Mouse (Mus musculus) adrenal gland, adult (tissue): ENCODE measurements around the gene Gm28043.

Experiments used
- DNase-seq, 2 experiments: peaks; one replicate each; pipeline ENCODE4 v3.0.0; 2022 to 2023; ENCODE audit warnings: low spot score in 1 of 2; ENCODE audit not compliant: inconsistent age in 2 of 2

Gene Gm28043

DNA sequence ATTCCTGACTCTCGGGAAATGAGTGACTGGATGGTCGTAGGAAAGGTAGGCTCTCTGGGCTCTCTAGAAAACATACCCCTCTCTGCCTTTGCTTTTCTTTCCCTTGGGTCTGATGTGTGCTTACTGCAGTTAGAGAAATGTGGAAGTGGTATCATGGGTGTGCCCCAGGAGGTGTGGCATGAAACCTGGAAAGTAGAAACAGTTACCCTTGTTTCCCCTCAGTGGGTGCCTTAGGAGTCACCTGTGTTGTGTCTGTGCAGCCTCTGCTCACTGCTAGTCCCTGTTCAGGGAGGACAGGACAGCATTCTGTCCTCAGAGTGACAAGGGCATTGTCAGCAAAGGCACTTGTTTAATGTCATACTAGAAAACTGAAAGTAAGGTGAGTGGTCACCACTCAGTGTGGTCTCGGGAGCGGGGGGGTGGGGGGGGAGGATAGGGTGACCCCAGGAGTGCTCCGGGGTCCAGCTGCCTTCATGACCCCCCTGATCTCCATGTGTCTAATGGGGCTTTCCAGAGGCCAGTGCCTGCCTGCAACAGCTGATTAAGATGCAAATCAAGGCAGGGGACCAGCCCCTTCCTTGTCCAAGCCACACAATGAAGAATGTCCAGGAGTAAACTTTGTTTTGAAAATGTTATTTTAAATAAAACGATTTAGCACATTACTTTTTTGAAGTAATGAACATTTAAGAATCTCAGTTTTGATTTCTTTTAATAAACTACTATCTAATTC lies 64.5 kb downstream of the Gm28043 start:
- no peak for DNase-seq

DNA sequence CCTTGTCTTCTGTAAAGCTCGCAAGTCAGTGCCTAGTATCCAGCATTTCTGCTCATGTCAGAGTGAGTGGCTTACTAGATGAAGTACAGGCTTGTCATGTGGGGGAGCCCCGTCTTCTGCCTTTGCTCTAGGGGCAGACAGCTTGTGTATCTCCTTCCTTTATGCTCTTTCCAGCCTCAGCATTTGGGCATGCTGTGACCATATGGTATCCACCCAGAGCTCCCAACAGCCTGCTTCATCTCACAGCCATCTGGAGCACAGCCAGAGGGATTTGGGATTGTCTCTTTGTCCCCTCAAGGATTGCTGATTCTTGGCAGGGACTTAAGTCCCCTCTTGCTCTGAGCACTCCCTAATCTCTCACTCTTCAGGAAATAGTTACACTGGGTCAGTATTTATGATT lies 65.5 kb downstream of the Gm28043 start:
- no peak for DNase-seq

DNA sequence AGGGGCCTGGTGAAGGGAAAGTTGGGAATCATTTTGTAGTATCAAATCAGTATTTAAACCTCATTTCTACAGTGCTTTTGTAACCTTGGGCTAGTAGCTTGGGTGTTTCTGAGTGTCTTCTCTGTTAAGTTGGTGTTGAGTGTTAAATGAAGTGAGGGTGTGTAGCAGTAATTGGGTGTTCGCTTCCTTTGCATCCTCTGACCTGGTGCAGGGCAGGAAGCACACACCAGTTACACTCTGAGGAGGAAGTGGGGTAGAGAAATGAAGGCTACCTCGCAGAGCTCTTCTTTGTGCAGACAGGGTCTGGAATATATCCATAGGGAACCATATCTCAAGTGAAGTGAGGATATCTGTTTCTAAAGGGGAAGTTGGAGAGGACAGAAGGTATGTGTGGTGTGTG lies 66.2 kb downstream of the Gm28043 start:
- no peak for DNase-seq

DNA sequence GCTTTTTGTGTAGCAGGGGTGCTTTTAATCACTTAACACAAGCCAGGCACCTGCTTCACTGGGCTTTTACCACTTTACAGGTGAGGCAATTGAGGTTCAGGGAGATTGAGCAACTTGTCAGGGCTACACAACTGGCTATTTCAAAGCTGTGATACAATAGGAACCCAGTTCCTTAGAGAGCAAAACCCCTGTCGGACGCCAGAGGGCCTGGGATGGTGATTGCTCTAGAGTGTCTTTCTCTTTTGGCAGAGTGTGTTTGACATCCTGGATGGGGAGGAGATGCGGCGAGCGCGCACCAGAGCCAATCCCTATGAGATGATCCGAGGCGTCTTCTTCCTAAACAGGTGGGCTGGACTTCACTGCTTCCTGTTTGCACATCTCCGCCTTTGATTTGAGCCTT lies 67.0 kb downstream of the Gm28043 start:
- DNase-seq = no peak

DNA sequence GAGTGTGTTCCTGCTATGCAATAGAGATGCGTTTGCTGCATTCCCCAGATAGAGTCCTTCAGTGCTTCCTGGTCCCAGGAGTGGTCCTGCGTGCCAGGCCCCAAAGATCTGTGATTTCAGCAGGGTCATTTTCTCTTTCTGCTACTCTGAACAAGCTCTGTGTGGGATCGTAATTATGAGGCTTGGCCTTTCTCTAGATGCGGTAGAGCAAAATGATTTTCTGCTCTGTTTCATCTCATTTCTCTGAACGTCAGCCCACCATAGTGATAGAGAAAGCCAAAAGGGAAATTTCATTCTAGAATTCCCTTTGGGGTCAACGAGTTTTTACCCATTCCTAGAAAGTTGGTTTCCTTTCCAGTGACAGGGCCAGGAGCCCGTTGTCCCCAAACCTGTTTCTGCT lies 67.6 kb downstream of the Gm28043 start:
- DNase-seq = no peak

DNA sequence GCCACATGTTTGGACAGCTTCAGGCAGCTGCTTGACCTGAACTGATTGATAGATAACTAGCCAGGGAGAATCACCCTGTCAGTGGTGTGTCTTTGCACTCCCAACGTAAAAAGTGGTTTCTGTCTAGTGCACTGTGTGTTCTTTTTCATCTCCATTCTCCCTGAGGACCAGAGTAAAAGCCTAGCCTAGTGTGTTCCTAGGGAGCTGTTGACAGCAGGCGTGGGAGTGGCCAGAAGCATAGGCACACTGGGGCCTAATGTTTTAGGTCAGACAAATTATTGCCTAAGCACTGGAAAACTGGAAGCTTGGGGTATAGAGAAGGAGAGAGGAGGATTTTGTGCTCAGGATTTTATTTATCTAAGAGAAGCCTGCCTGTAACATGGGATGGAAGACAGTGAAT lies 68.5 kb downstream of the Gm28043 start:
- DNase-seq = no peak

DNA sequence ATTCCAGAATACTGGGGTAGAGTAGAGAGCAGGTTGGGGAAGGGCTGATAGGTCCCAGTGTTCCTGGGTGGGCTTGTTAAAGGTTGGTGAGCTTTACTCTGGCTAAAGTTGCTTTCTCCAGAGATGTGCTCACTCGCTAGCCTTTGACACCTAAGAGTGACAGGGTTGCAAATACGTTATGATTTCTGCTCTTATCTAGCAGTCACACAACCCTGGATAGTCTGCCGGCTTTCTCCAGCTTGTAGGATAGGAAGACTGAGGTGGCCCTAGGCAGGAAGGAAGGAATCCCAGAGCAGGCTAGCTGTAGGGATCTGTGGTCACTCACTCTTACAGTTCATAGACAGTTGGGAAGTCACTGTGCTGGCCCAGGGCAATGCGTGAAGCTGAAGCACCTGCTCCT lies 69.6 kb downstream of the Gm28043 start:
- DNase-seq = no peak

DNA sequence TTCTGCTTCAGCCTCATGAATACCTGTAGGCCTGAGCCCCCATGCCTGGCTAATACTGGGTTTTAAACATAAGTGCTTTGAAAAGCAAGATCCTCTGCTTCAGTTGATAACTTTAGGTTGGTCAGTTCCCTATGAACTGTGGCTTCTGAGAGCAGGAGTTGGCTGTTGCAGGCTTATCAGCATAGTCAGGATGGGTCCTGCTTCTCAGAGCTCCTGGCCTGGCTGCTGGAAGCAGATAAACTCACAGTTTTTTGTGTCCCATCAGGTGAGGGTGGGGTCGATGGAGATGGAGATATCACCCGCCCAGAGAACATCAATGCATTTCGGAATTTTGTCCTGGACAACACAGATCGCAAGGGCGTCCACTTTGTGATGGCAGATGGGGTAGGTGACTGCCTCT lies 72.1 kb downstream of the Gm28043 start:
- DNase-seq = no peak

DNA sequence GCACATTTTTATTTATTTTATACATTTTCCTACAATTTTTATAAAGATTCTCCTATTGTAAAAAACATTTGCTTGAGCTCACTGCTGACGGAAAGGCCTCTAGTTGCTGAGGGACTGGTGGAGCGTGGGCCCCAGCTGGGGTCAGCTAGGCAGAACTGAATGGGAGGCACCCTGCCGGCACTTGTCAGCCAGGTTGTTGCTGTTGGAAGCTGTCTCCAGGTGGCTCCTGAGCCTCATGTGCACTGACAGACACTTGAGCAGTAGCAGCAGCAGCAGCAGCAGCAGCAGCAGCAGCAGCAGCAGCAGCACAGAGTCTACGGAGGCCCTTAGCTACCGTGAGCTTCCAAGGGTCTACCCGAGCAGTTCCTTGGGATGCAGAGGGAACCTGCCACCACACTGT lies 72.7 kb downstream of the Gm28043 start:
- DNase-seq = no peak

DNA sequence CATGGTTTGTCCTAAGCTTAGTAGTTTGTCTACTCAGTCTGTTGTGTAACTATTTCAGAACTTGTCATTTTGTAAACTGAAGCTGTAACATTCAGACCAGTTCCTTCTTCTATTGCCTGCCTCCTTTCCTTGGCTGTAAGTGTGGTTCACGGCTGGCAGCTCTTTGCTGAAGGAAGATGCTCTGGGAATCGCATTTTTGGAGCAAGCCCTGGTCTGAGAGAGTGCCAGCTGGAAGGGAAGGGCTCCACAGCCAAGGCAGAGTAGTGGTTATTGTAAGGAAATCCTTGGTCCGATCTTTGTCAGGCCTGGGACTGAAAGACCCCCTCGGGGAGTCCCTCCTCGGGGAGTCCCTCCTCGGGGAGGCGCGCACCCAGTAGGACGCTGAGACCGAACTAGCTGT lies 73.9 kb downstream of the Gm28043 start:
- DNase-seq = no peak

DNA sequence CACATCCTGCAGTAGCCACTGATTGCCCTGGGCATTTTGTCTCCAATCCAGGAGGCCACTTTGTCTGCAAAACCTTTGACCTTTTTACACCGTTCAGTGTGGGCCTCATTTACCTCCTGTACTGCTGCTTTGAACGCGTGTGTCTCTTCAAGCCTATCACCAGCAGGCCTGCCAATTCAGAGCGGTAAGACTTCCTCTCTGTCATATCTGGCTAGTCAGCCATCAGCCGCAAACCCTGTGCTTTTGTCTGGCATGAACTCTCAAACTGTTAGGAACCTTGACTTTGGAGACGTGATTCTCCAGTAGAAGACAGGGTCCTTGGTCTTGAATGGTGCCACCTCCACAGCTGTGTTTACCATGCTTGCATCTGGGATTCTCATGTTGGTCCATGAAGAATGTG lies 75.6 kb downstream of the Gm28043 start:
- DNase-seq = no peak

DNA sequence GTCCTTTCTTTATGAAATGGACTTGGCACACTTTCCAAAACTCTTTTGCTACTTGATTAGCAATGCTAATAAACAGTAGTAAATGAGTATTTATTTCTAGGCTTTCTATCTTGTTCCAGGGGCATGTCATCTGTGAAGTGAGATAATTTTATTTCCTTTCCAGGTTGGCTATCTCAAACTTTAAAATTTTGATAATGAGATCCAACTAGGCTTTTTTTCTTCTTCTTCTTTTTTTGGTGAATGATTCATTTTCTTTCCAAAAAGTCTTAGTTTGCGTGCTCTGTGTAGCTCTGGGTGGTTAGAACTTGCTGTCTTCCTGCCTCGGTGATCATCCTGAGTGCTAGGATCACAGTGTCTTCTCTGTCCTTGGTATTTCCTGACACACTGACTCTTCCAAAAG lies 78.2 kb downstream of the Gm28043 start:
- no peak for DNase-seq

DNA sequence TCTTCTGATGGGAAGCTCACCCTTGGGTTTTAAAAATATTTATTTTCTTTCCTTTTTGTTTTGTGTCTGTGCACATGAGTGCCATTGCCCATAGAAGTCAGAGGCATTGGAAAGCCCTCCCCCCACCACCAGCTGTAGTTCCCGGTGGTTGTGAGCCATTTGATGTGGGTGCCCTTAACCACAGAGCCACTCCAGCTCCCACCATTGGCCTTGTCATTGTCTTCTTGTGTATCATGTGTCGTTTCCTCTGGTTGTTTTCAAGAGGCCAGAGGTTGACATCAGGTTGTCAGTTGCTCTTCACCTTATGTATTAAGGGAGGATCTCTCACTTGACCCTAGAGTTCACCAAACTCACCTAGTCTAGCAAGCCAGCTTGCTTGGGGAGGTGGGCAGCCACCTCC lies 78.9 kb downstream of the Gm28043 start:
- no peak for DNase-seq

DNA sequence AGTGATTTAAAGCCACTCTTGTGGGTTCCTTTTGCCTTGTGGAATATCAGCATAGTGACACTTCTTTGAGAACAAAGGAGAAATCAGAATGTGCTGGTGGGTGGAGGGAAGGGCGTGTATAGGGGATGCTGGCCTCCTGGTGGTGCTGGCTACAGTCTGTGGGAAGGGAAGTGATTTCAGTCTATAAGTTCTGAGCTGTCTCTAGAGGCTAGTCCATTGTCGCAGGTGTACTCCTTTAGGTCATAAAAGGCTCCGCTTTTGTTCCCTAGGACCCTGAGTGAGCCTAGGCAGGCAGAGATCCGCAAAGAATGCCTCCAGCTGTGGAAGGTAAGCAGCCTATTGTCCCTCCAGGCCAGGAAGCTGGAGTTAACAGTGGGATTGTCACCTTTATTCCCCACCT lies 79.8 kb downstream of the Gm28043 start:
- DNase-seq = no peak

DNA sequence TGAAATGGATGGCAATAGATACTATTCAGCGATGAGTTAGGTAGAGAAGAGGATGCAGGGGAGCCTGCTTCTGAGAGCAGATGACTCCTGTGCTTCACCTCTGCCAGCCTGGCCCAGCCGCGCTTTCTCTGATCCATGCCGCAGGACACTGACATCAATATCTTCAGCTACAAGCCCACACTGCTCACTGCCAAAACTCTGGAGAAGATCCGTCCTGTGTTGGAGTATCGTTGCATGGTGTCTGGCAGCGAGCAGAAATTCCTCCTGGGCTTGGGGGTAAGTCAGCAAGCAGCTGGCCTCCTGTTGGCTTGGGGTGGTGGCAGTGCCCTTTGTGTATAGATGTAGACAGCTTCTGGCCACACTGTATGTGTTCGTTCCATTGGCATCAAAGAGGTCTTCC lies 82.3 kb downstream of the Gm28043 start:
- no peak for DNase-seq

DNA sequence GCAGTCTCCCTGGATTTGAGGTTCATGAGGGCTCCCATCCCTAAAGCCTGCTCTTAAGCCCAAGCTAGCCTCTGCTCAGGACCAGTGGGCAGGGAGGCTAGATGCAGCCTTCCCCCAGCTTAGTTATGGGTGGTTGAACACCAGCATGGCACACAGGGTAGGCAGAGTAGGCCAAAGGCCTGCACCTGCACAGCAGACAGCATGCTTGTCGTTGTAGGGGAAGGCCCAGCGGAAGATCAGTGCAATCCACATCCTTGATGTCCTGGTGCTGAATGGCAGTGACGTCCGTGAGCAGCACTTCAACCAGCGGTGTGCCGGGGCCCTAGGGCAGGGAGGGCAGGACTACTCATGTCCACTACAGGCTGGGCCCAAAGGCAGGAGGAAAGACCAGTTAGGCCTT lies 83.7 kb downstream of the Gm28043 start:
- DNase-seq = no peak

DNA sequence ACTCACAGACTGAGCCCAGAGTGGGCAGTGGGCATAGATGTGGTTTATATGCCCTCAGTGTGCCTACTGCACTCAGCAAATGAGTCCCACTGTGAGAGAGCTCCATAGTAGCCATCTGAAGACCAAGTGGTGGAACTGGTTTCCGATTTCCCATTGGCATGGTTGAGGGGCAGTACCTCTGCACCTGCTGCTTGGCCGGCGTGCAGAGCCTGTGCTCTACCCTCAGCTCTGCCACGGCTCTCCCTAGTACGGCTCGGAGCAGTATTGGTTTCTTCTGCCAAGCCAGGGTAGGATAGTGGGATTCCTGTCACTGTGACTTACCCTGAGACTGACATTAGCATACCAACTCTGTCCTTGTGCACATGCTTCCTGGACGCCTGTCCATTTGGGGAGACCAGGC lies 85.9 kb downstream of the Gm28043 start:
- DNase-seq = no peak

DNA sequence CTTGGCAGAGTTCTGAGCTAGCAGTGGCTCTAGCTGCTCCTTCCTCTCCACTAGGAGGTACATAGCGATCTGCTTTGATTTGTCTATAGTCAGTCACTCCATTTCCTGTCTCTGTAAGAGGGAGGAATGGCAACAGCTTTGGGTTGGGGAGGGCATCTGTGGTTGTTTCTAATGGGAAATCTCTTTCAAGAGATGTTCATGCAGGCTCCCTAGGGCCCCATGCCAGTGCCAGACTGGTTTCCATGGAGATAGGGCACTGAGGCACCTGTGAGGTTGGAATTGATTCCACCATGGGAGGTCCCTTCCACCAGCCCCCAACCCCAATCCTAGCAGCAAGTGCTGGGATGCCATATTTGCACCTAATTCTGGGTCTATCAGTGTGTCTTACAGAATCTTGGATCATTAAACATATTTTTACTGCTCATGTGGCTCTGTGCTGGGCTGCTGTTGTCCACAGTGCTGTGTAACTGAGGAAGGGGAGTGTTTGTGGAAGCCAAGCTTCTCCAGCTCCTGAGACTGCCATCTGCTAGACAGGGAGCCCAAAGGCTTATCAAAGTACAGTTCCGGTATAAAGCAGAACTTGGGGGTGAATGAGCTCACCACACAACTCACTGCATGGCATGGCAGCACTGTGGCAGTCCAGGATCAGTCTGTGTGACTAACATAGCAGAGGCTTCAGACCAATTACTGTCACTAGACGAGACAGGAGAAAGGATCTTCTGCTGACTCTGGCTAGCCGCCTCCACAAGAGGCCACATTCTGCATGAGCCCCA lies 88.4 kb downstream of the Gm28043 start:
- peak in 1 of 2 experiments; percentile 27 for DNase-seq

DNA sequence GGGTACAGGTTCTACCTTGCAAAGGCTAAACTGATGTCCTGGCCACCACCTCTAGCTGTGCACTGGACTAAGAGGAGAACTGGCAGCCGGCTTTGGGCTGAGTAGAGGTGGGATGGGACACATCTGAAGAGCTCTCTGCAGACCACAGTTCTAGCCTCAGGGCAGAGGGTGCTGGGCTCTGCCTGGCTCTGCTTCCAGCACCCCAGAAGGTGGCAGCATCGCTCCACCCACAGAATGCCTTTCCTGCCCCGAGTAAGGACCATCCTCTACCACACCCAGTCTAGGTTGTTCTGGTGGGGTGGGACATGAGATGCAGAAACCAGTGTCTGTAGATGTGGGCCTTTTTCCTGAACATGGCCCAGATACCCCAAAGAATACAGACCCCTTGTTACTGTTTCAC lies 90.1 kb downstream of the Gm28043 start:
- DNase-seq = peak; percentile 44 to 78

DNA sequence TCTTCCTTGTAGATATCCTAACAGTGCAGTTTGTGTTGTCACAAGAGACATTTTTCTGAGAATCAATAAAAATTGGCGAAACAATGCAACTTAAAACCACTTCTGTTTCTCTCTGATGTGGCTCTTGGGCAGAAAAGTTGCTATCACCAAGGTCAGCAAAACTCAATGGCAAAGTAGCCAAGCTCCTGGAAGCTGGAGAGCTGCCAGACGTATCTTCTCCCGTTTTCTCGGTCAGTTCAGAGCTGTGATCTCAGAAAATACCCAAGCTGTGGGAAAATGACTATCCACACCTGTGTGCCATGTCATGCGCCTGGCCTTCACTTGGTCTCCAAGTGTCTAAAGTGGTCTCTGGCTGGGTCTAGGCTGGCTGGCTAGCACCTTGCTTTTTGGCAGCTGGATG lies 91.2 kb downstream of the Gm28043 start:
- DNase-seq = peak; percentile 55 to 83

DNA sequence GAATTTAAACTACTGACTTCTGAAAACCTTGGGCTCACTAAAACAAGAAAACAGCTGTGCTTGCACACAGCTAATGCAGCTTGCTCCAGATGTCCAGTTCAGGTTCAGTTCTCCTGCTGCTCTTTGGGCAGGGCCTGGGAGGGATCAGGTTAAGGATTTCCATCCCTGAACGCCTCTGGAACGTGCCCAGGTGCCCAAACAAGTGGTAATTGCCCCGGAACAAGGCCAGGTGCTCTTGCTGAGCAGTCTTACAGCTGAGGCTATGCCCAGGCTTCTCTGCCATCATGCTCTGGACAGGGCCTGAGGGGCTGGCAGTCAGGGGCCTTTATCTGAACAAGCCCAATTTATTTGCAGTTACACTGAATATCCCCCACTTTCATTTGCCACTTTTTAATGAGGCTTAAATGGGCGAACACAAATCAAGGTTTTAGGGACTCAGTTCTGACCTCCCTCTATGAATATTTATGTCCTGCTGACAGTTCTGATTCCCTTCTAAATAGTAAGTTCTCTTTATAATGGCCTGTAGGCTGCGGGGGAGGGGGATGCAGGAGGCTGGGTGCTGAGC lies 92.4 kb downstream of the Gm28043 start:
- DNase-seq = no peak

DNA sequence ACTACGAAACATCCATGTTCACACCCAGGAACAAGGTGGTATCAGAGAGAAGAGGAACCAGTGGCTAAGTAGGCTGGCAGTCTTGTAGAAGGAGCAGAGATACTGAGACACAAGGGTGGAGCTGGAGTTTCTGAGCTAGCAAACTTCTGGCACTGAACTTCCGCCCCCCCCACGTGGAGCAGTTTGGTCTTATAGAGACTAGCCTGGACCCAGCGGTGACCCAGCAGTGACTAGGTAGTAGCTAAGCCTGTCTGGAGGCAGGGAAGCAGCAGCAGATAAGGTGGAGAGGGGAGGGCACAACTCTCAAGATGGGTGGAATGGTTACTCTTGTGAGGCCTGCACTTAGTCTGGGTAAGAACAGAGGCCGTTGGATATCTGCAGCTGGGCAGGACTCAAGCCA lies 94.1 kb downstream of the Gm28043 start:
- peak in 1 of 2 experiments; percentile 38 for DNase-seq
